Mouse (Mus musculus): ENCODE data around the gene Tnfrsf12a. TPM values are rescaled to one million over a fixed set of nuclear protein-coding genes. Genes with fewer than 3 reads are reported as not detected.

The Tnfrsf12a gene
- polyA plus RNA-seq, 1 experiment from 2014 or later = 3.8 TPM

Other genes starting within 250 kb of the Tnfrsf12a start
- not detected in 2 replicates for gene Vmn2r117, start 197.8 kb downstream of the Tnfrsf12a start, polyA plus RNA-seq (2016; fragmentation: Nextera tagmentation; extraction: Ambion mirVana)
- gene Zfp213, start 113.2 kb downstream of the Tnfrsf12a start, polyA plus RNA-seq (2016; fragmentation: Nextera tagmentation; extraction: Ambion mirVana) = 27.5 and 28.7 TPM in 2 replicates
- gene Zfp13, start 78.0 kb downstream of the Tnfrsf12a start, polyA plus RNA-seq (2016; fragmentation: Nextera tagmentation; extraction: Ambion mirVana) = 19.8 and 25.7 TPM in 2 replicates
- gene Zscan10, start 76.6 kb downstream of the Tnfrsf12a start, polyA plus RNA-seq (2016; fragmentation: Nextera tagmentation; extraction: Ambion mirVana) = 0.12 and 0.19 TPM in 2 replicates
- gene Mmp25, start 32.2 kb downstream of the Tnfrsf12a start, polyA plus RNA-seq (2016; fragmentation: Nextera tagmentation; extraction: Ambion mirVana) = 0.89 and 1.1 TPM in 2 replicates
- gene Bicdl2, start 17.0 kb downstream of the Tnfrsf12a start, polyA plus RNA-seq (2016; fragmentation: Nextera tagmentation; extraction: Ambion mirVana) = 0.32 TPM in 1 of 2 replicates, not detected in the other
- gene Hcfc1r1, start 3.9 kb downstream of the Tnfrsf12a start, polyA plus RNA-seq (2016; fragmentation: Nextera tagmentation; extraction: Ambion mirVana) = 29.5 and 36.4 TPM in 2 replicates
- 74.2 and 77.3 TPM in 2 replicates for gene Thoc6, start 3.6 kb downstream of the Tnfrsf12a start, polyA plus RNA-seq (2016; fragmentation: Nextera tagmentation; extraction: Ambion mirVana)
- 3.5 and 10.1 TPM in 2 replicates for gene Cldn6, start 1.8 kb upstream of the Tnfrsf12a start, polyA plus RNA-seq (2016; fragmentation: Nextera tagmentation; extraction: Ambion mirVana)
- gene Cldn9, start 6.6 kb upstream of the Tnfrsf12a start, polyA plus RNA-seq (2016; fragmentation: Nextera tagmentation; extraction: Ambion mirVana) = 1.5 and 3.1 TPM in 2 replicates
- gene 1520401A03Rik, start 45.3 kb upstream of the Tnfrsf12a start, polyA plus RNA-seq (2016; fragmentation: Nextera tagmentation; extraction: Ambion mirVana) = not detected in 2 replicates
- 58.5 and 59.7 TPM in 2 replicates for gene Pkmyt1, start 48.9 kb upstream of the Tnfrsf12a start, polyA plus RNA-seq (2016; fragmentation: Nextera tagmentation; extraction: Ambion mirVana)
- 27.6 and 36.2 TPM in 2 replicates for gene Paqr4, start 63.4 kb upstream of the Tnfrsf12a start, polyA plus RNA-seq (2016; fragmentation: Nextera tagmentation; extraction: Ambion mirVana)
- 1.7 and 2.3 TPM in 2 replicates for gene Kremen2, start 68.4 kb upstream of the Tnfrsf12a start, polyA plus RNA-seq (2016; fragmentation: Nextera tagmentation; extraction: Ambion mirVana)
- 187 and 202 TPM in 2 replicates for gene Flywch1, start 94.1 kb upstream of the Tnfrsf12a start, polyA plus RNA-seq (2016; fragmentation: Nextera tagmentation; extraction: Ambion mirVana)
- gene Flywch2, start 108.6 kb upstream of the Tnfrsf12a start, polyA plus RNA-seq (2016; fragmentation: Nextera tagmentation; extraction: Ambion mirVana) = 19.5 and 23.4 TPM in 2 replicates
- gene Srrm2, start 113.1 kb upstream of the Tnfrsf12a start, polyA plus RNA-seq (2016; fragmentation: Nextera tagmentation; extraction: Ambion mirVana) = 509 and 515 TPM in 2 replicates
- 1,078 TPM in 2 replicates for gene Elob, start 151.7 kb upstream of the Tnfrsf12a start, polyA plus RNA-seq (2016; fragmentation: Nextera tagmentation; extraction: Ambion mirVana)
- 0.28 and 0.52 TPM in 2 replicates for gene Prss33, start 158.6 kb upstream of the Tnfrsf12a start, polyA plus RNA-seq (2016; fragmentation: Nextera tagmentation; extraction: Ambion mirVana)
- gene Prss32, start 166.4 kb upstream of the Tnfrsf12a start, polyA plus RNA-seq (2016; fragmentation: Nextera tagmentation; extraction: Ambion mirVana) = not detected in 2 replicates
- 1.7 and 2.3 TPM in 2 replicates for gene Prss41, start 166.7 kb upstream of the Tnfrsf12a start, polyA plus RNA-seq (2016; fragmentation: Nextera tagmentation; extraction: Ambion mirVana)
- gene Prss21, start 190.6 kb upstream of the Tnfrsf12a start, polyA plus RNA-seq (2016; fragmentation: Nextera tagmentation; extraction: Ambion mirVana) = not detected in 2 replicates
- gene Dcpp1, start 203.4 kb upstream of the Tnfrsf12a start, polyA plus RNA-seq (2016; fragmentation: Nextera tagmentation; extraction: Ambion mirVana) = not detected in 2 replicates
- not detected in 2 replicates for gene Dcpp2, start 203.4 kb upstream of the Tnfrsf12a start, polyA plus RNA-seq (2016; fragmentation: Nextera tagmentation; extraction: Ambion mirVana)
- not detected in 2 replicates for gene Dcpp3, start 240.0 kb upstream of the Tnfrsf12a start, polyA plus RNA-seq (2016; fragmentation: Nextera tagmentation; extraction: Ambion mirVana)